Mouse (Mus musculus) hindbrain, embryonic 10.5 days (tissue): ENCODE results near the gene Odaph. TPM values are rescaled to one million over a fixed set of nuclear protein-coding genes. Genes with fewer than 3 reads are reported as not detected.

ENCODE experiments used
- DNase-seq: peaks from one replicate; pipeline ENCODE4 v3.0.0-alpha.2; 2017; ENCODE audit warnings: low spot score
- H3K27ac ChIP-seq: fragments of 300-500 bp; sonication (generic); 2 replicates; pipeline ENCODE4 v1.5.1; 2016; ENCODE audit warnings: mild to moderate bottlenecking, moderate library complexity
- H3K27me3 ChIP-seq: fragments of 300-500 bp; sonication (generic); 2 replicates; pipeline ENCODE4 v1.6.1; 2016; ENCODE audit warnings: mild to moderate bottlenecking; ENCODE audit not compliant: poor library complexity, insufficient read depth, severe bottlenecking
- H3K36me3 ChIP-seq: fragments of 300-500 bp; sonication (generic); 2 replicates; pipeline ENCODE4 v1.6.1; 2016; ENCODE audit warnings: mild to moderate bottlenecking, moderate library complexity
- H3K4me1 ChIP-seq: fragments of 300-500 bp; sonication (generic); replicated peaks from 2 replicates; pipeline ENCODE4 v1.6.1; 2016; ENCODE audit warnings: mild to moderate bottlenecking
- H3K4me3 ChIP-seq: fragments of 300-500 bp; sonication (generic); 2 replicates; pipeline ENCODE4 v1.5.1; 2016; ENCODE audit warnings: mild to moderate bottlenecking, moderate library complexity
- H3K9me3 ChIP-seq: fragments of 300-500 bp; sonication (generic); 2 replicates; pipeline ENCODE4 v1.6.1; 2016; ENCODE audit warnings: mild to moderate bottlenecking, moderate library complexity
- WGBS: fragments of 180-500 bp; shearing (Covaris S2); methylation state at CpG from one replicate; pipeline ENCODE4 v1.1.7; 2016; 5-methylcytosine and 5-hydroxymethylcytosine counted together
- polyA plus RNA-seq: library from polyadenylated mRNA; unstranded; fragments of >200 nt; fragmentation: Nextera tagmentation; extraction: Ambion mirVana; gene quantifications from 2 replicates; pipeline ENCODE4 v1.2.1, GENCODE M21; 2016

Odaph gene
- polyA plus RNA-seq, 1 experiment from 2014 or later, result not detected

- WGBS, result 93% methylated on average over 7 of the region's 7 CpGs
- DNase-seq, result no peak
- H3K4me1 ChIP-seq, result no peaks in the 10 kb centered on the region
These were observed 13.3 kb upstream of the Odaph start for GRCm38 (mm10) chr5:91974002-91974401.

GRCm38 (mm10) chr5:91975758-91976157 is 11.5 kb upstream of the Odaph start:
- DNase-seq, result no peak
- peaks cover 3% of the 10 kb centered on the region; the same call in 1 of the 2 replicates for H3K36me3 ChIP-seq

More at GRCm38 (mm10) chr5:91974002-91974401, 13.3 kb upstream of the Odaph start:
- H3K36me3 ChIP-seq, result peaks cover 8% of the 10 kb centered on the region; the same call in 1 of the 2 replicates
- no peak overlapping the region for H3K4me3 ChIP-seq
- no peaks in the 10 kb centered on the region for H3K27me3 ChIP-seq
- H3K9me3 ChIP-seq, result no peaks in the 10 kb centered on the region
- H3K27ac ChIP-seq, result no peak overlapping the region

GRCm38 (mm10) chr5:91976566-91977396 is 10.5 kb upstream of the Odaph start:
- 72% methylated on average over 10 of the region's 10 CpGs for WGBS
- Histone ChIP-seq H3K4me1 (no peaks in the 10 kb centered on the region), H3K9me3 (no peaks in the 10 kb centered on the region)

More at GRCm38 (mm10) chr5:91975758-91976157, 11.5 kb upstream of the Odaph start:
- H3K4me1 ChIP-seq, result no peaks in the 10 kb centered on the region
- no peak overlapping the region for H3K27ac ChIP-seq
- no peaks in the 10 kb centered on the region for H3K9me3 ChIP-seq
- WGBS, result 94% methylated on average over 9 of the region's 9 CpGs
- H3K27me3 ChIP-seq, result no peaks in the 10 kb centered on the region
- no peak overlapping the region for H3K4me3 ChIP-seq

GRCm38 (mm10) chr5:91977397-91977770 is 9.9 kb upstream of the Odaph start:
- WGBS, result 81% methylated on average over 2 of the region's 2 CpGs
- H3K27ac ChIP-seq, result no peak overlapping the region
- peaks cover under 1% of the 10 kb centered on the region; the same call in 1 of the 2 replicates for H3K36me3 ChIP-seq
- no peak for DNase-seq
- no peak overlapping the region for H3K4me3 ChIP-seq
- no peaks in the 10 kb centered on the region for H3K9me3 ChIP-seq
- H3K4me1 ChIP-seq, result no peaks in the 10 kb centered on the region
- H3K27me3 ChIP-seq, result no peaks in the 10 kb centered on the region

More at GRCm38 (mm10) chr5:91976566-91977396, 10.5 kb upstream of the Odaph start:
- H3K27me3 ChIP-seq, result no peaks in the 10 kb centered on the region
- no peak overlapping the region for H3K27ac ChIP-seq
- peaks cover 3% of the 10 kb centered on the region; the same call in 1 of the 2 replicates for H3K36me3 ChIP-seq
- DNase-seq, result no peak
- H3K4me3 ChIP-seq, result no peak overlapping the region

- Histone ChIP-seq H3K27ac (no peak overlapping the region), H3K4me3 (no peak overlapping the region), H3K9me3 (no peaks in the 10 kb centered on the region), H3K27me3 (no peaks in the 10 kb centered on the region), H3K4me1 (no peaks in the 10 kb centered on the region), H3K36me3 (no peaks in the 10 kb centered on the region)
- DNase-seq, result no peak
- WGBS, result 90% methylated on average over 11 of the region's 11 CpGs
These were observed 6.0 kb upstream of the Odaph start for GRCm38 (mm10) chr5:91981176-91981840.

GRCm38 (mm10) chr5:91983490-91983889 is 3.8 kb upstream of the Odaph start:
- Histone ChIP-seq H3K36me3 (no peaks in the 10 kb centered on the region), H3K4me3 (no peak overlapping the region), H3K27me3 (no peaks in the 10 kb centered on the region), H3K27ac (no peak overlapping the region), H3K9me3 (no peaks in the 10 kb centered on the region), H3K4me1 (no peaks in the 10 kb centered on the region)
- 73% methylated on average over 2 of the region's 2 CpGs for WGBS
- DNase-seq, result no peak

GRCm38 (mm10) chr5:91985721-91986120 is 1.6 kb upstream of the Odaph start:
- 64% methylated on average over 2 of the region's 2 CpGs for WGBS
- Histone ChIP-seq H3K27me3 (no peaks in the 10 kb centered on the region), H3K36me3 (no peaks in the 10 kb centered on the region), H3K4me3 (no peak overlapping the region), H3K4me1 (no peaks in the 10 kb centered on the region), H3K27ac (no peak overlapping the region), H3K9me3 (no peaks in the 10 kb centered on the region)
- no peak for DNase-seq

GRCm38 (mm10) chr5:91987799-91988198 is 524 bp downstream of the Odaph start:
- Histone ChIP-seq H3K36me3 (no peaks in the 10 kb centered on the region), H3K9me3 (no peaks in the 10 kb centered on the region), H3K27me3 (no peaks in the 10 kb centered on the region), H3K4me3 (no peak overlapping the region), H3K4me1 (no peaks in the 10 kb centered on the region), H3K27ac (no peak overlapping the region)
- no peak for DNase-seq
- 96% methylated on average over 2 of the region's 2 CpGs for WGBS

- Histone ChIP-seq H3K36me3 (no peaks in the 10 kb centered on the region), H3K9me3 (no peaks in the 10 kb centered on the region), H3K4me1 (no peaks in the 10 kb centered on the region), H3K27me3 (no peaks in the 10 kb centered on the region), H3K27ac (no peak overlapping the region), H3K4me3 (no peak overlapping the region)
- WGBS, result 89% methylated on average over 9 of the region's 9 CpGs
- no peak for DNase-seq
These were observed 2.0 kb downstream of the Odaph start for GRCm38 (mm10) chr5:91989261-91989660.

GRCm38 (mm10) chr5:91991191-91991937 is 4.1 kb downstream of the Odaph start:
- no peaks in the 10 kb centered on the region for H3K36me3 ChIP-seq
- no peaks in the 10 kb centered on the region for H3K4me1 ChIP-seq
- no peak overlapping the region for H3K27ac ChIP-seq
- no peak overlapping the region for H3K4me3 ChIP-seq
- 93% methylated on average over 6 of the region's 6 CpGs for WGBS
- H3K27me3 ChIP-seq, result no peaks in the 10 kb centered on the region
- no peaks in the 10 kb centered on the region for H3K9me3 ChIP-seq
- no peak for DNase-seq

GRCm38 (mm10) chr5:91993061-91993460 is 5.8 kb downstream of the Odaph start:
- H3K36me3 ChIP-seq, result no peaks in the 10 kb centered on the region
- H3K4me3 ChIP-seq, result no peak overlapping the region
- WGBS, result 94% methylated on average over 2 of the region's 2 CpGs
- no peaks in the 10 kb centered on the region for H3K9me3 ChIP-seq
- H3K4me1 ChIP-seq, result no peaks in the 10 kb centered on the region
- DNase-seq, result no peak
- H3K27ac ChIP-seq, result no peak overlapping the region
- H3K27me3 ChIP-seq, result no peaks in the 10 kb centered on the region

- no peaks in the 10 kb centered on the region for H3K4me1 ChIP-seq
- no peak for DNase-seq
- no peak overlapping the region for H3K4me3 ChIP-seq
- no peaks in the 10 kb centered on the region for H3K27me3 ChIP-seq
- no peak overlapping the region for H3K27ac ChIP-seq
- 62% methylated on average over 13 of the region's 13 CpGs for WGBS
- H3K36me3 ChIP-seq, result no peaks in the 10 kb centered on the region
- H3K9me3 ChIP-seq, result peaks cover 11% of the 10 kb centered on the region
These were observed 7.3 kb downstream of the Odaph start for GRCm38 (mm10) chr5:91994546-91994945.
